Mouse (Mus musculus) T-helper 17 cell (primary cell): ENCODE data around the gene Rnf13.
"Not testable (repeated sequence)": the region's sequence is repeated elsewhere in the genome, so short reads cannot be mapped to it uniquely, and the experiment has no call there.

ENCODE experiments used
- in situ Hi-C, 2 experiments: fragments of 300-600 bp; cut with MboI, MseI; formaldehyde crosslinking; loops; 1 replicate in 1 of 2; 2 replicates in 1 of 2; pipeline ENCODE4 v1.15.1; 2025; ENCODE audit warnings: high pct_unique_total_duplicates in 2 of 2

Rnf13 gene

GRCm38 (mm10) chr3:57735511-57736370 is at the start of gene Rnf13:
Rnf13 (plus strand) TSS chr3:57736062.
- in situ Hi-C loops, result loop anchor here in 1 of 2 experiments (10.0 kb wide), 1 partner anchor 81 kb away; the partner anchor contains the start of gene Commd2

DNA sequence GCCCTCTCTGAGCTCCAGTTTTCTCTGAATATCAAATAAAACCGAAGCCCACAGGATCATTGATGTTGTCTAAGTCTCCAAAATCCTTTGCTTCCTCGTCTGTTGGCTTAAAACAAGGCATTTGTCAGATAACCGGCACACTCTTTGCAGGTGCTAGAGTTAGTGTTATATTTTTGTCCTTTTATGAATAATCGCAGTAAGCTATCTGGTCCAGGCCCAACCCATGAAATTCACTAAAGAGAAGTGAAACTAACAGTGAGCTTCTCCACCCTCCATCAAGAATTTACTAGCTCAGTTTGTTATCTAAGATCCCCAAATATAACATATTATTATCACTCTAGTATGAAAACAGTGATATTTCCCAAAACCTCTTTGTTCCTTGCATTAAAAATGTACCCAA is 44.1 kb upstream of the Rnf13 start:
- in situ Hi-C loops, result no loop called here

DNA sequence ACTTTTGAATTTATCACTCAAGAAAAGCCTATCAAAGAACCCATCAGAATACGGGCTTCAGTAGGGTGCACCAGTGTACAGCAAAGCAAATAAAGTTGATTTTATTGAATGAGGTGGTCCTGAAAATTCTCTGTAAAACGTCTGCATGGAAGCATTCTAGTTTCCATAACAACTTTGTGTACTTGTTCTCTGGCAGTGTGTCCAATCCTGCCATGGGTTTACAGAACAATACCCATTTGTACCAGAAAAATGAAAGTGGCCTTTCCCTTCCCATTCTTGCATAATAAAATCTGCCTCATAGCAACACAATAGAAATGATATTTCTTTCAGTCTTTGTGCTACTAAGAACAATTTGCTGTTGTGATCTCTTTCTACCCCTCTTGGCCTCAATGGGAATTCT is 43.1 kb upstream of the Rnf13 start, which contains the start of gene Ankub1:
TSS of gene Ankub1 (minus strand) at position 81 of the 400 bp plus-strand sequence.
- in situ Hi-C loops, result no loop called here

DNA sequence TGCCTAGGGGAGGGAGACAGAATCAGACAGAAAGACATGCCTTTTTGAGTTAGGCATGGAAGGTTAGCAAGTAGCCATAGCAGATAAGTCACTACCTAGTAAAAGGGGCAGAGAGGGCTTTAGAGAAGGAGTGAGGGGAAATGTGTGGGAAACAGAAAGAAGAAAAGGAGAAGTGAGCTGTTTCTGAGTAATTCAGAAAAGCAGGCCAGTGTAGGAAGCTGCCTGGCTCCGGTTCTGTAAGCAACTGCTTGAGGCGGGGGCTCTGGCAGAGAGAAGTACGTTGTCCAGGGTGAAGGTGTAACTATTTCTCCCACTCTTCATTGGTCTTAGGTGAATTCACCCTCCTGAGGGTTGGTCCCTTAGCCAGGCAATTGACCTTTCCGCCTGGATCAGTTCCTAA is 39.6 kb upstream of the Rnf13 start:
- in situ Hi-C loops, result no loop called here

GRCm38 (mm10) chr3:57696779-57697178 is 39.1 kb upstream of the Rnf13 start:
- in situ Hi-C loops, result no loop called here

GRCm38 (mm10) chr3:57714151-57714550 is 21.7 kb upstream of the Rnf13 start:
- in situ Hi-C loops, result loop anchor here in 1 of 2 experiments (10.0 kb wide), 1 partner anchor 639 kb away; no protein-coding TSS in a partner anchor

DNA sequence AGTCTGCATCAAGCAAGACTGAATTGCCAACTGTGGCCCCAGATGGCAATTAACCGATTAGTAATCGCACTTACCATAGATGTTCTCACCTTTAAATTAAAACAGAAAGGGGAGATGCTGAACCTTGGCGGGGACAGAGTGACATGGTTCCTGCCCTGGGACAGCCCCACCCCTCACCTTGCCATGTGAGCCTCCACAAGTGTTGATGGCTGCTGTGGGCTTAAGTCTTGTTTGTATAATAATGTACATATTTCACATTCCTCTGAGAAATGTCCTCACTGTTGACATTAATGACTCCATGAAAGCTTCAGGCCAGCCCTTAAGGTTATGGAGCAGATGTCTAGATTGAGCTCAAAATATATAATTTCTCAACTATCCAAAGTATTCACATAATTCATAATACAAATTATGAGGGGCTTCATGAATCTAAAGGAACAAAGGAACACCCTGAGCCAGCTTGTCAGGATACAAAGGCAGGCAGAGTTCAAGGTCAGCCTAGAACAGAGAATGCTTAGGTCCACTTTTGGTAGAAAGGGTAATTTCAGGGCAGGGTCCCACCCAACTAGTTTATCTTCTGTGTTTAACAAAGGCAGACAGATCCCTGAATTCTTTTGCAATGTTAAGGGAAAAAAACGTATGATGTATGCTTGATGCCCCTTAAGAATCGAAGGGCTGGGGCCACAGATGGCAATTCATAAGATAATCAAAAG is 3.5 kb upstream of the Rnf13 start:
- in situ Hi-C loops, result loop anchor here in 1 of 2 experiments (10.0 kb wide), 1 partner anchor 78 kb away; the partner anchor contains the start of gene Commd2

DNA sequence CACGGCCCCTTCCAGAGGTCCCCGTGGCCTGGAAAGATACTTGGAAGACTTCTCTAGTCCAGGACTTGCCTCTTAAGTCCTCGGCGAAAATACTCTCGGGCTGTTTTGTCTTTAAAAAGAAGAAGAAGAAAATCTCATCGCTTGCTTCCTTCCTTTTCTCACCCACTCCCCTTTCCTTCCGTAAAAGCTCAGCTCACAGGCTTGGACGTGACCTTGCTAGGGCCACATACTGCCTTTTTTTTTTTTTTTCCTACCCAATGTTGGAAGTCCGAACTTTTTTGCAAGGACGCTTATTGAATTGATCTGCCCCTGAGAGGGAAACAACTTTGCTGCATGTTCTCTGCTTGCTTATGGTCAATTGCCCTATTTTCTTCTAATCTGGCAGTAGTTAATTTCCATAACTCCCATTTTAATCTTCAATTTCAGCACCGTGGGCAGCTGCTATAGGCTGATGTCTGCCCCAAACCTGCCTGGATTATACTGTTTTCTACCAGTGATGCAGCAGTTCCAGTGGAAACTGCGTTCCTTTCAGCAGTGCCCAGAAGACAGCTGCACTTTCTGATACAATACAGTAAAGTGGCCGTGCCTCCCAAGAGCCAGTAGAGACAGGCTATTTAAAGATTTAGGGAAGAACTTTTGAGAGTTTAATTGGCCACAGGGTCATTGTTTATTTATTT is 695 bp downstream of the Rnf13 start:
- in situ Hi-C loops, result loop anchor here in 1 of 2 experiments (10.0 kb wide), 1 partner anchor 82 kb away; the partner anchor contains the start of gene Commd2

- in situ Hi-C loops, result loop anchor here in 1 of 2 experiments (10.0 kb wide), 1 partner anchor 85 kb away; the partner anchor contains the start of gene Commd2
These were observed 4.0 kb downstream of the Rnf13 start for GRCm38 (mm10) chr3:57739830-57740229.

DNA sequence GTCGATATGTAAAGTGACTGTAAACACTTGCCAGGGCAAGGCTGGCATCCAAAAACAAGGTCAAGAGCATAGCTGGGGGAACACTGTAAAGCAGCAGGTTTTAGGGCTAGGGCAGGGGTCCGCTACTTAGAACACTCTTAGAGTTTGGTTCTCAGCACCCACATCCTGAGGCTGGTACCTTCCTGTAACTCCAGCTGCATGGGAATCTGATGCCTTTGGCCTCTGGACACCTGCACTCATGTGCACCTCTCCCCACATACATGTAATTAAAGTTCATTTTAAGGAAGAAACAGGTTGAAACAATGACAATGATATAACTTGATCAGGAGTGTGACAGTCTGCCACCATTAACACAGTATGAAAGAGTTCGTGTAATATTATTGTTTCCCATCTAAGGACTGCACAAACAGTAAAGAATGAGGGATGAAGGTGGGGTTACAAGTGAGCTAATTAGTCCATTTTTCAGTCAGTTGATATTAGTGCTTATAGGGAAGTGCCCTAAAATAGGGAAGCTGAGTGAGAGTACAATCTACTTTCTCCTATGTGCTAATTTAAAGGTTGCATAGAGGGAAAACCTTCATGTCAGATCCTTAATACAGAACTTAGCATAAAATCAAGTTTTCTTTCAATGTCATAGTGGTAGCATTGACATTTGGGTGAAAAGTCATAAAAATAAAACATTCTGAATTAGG is 12.9 kb downstream of the Rnf13 start:
- in situ Hi-C loops, result no loop called here

- in situ Hi-C loops, result no loop called here
These were observed 41.1 kb downstream of the Rnf13 start for GRCm38 (mm10) chr3:57776915-57777314.

- in situ Hi-C loops, result no loop called here
These were observed 52.6 kb downstream of the Rnf13 start for GRCm38 (mm10) chr3:57788472-57788871.

DNA sequence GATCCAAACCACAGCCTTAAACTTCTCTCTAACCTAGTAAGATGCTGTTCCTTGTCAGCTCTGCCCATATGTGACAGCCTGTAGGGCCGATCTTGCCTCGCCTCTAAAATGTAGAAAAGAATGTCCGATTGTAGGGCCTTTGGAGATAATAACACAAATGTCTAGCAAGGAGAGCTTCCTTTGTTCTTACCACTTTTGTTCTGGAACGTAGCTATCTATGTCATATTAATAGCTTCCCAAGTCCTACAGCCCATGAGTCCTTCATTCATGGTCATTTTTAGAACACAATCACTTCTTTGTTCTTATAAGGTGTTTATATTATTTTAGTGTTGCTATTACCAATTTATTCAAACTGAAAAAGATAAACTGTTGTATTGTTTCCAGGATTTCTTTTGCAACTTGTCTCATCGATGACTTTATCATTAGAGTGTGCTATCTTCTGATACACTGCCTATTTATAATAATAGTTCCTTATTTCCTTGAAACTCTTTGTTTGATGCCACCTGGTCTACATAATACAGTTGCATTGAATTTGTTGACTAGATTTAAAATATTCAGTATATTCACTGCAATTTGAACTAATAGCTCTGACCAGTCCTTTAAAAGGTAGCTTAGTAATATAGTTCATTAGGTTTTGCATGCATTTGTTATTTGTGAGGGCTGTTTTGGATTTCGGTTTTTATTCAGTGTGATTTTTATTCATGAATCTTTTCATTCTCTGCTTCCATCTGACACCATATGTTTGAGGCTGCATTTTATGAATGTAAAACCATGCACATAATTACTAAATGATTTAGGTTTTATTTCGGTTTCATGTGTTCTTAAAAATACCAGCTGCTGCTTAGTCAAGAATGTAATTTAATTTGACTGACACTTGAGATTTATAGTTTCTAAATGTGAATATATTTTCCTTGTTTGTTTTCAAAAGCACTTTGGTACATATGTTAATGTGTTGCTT is 53.4 kb downstream of the Rnf13 start:
- in situ Hi-C loops, result no loop called here

GRCm38 (mm10) chr3:57791104-57791503 is 55.2 kb downstream of the Rnf13 start:
- in situ Hi-C loops, result no loop called here

DNA sequence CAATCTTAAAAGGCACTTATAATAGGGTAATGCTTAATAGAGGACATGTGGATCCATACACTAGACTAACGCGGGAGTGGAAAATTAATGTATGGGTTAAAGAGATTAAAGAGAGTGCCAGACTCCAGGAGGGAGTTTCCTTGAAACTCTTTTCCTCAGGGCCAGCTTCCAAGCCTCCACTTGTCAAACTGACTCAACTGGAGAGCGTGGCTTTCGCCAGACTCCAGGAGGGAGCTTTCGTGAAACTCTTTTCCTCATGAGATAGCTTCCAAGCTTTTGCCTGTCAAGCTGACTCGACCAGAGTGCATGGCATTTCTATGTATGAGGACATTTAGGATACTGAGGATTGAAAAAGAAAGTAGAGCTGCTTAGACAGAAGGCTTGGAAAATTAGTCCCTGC is 59.2 kb downstream of the Rnf13 start:
- in situ Hi-C loops, result not testable (repeated sequence)

DNA sequence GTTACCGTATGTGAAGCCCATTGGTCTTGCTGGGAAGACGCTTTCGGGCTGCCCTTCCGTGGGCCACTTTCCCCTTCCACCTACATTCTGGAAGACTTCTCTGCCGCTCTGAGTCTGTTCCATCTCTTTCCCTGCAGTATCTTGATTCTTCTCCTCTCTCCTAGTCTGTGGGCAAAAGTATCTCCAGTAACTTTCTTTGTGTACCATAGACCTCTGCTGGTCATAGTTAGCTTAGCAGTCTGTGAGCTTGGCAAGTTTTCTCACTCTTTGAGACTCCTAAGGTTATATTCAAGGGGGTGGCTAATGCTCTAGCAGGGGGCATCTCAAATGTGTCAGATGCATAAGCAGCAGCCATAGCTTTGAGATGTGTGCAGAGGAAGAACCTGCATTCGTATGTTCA is 79.6 kb downstream of the Rnf13 start:
- in situ Hi-C loops, result no loop called here

GRCm38 (mm10) chr3:57825866-57826265 is 90.0 kb downstream of the Rnf13 start:
- in situ Hi-C loops, result loop anchor here (25.0 kb wide), 2 partner anchors 661 to 761 kb away; partner anchors contain the start of gene Selenot (in 1 of the 2)

DNA sequence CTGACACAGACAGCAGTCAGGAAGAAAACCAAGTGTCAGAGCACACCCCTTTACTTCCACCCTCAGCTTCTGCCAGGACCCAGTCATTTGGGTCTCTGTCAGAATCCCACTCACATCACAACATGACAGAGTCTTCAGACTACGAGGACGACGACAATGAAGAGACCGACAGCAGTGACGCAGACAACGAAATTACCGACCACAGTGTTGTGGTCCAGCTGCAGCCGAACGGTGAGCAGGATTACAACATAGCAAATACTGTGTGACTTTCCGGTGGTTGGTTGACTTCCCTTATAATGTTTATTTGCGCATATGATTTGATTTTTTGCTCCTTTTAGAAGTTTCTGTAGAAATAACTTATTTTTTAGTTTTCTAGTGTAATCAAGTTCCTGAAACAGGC is 97.7 kb downstream of the Rnf13 start:
- in situ Hi-C loops, result loop anchor here (25.0 kb wide), 2 partner anchors 654 to 754 kb away; partner anchors contain the start of gene Selenot (in 1 of the 2)

GRCm38 (mm10) chr3:57836911-57837310 is 101.0 kb downstream of the Rnf13 start:
- in situ Hi-C loops, result loop anchor here (25.0 kb wide), 2 partner anchors 650 to 750 kb away; partner anchors contain the start of gene Selenot (in 1 of the 2)
